Mouse (Mus musculus) olfactory bulb, adult 2 months (tissue): ENCODE measurements around the gene Ptpn1.

Experiments
- CTCF ChIP-seq: fragments of 200-500 bp; IDR thresholded peaks from 2 replicates; pipeline ENCODE4 v1.5.1; 2012; ENCODE audit warnings: low read depth, mild to moderate bottlenecking, low read length, moderate library complexity; ENCODE audit not compliant: insufficient read depth
- POLR2A ChIP-seq: fragments of 200-500 bp; IDR thresholded peaks from 2 replicates; pipeline ENCODE4 v1.6.1; 2012; ENCODE audit warnings: mild to moderate bottlenecking, low read depth, low read length, moderate library complexity; ENCODE audit not compliant: insufficient read depth

DNA sequence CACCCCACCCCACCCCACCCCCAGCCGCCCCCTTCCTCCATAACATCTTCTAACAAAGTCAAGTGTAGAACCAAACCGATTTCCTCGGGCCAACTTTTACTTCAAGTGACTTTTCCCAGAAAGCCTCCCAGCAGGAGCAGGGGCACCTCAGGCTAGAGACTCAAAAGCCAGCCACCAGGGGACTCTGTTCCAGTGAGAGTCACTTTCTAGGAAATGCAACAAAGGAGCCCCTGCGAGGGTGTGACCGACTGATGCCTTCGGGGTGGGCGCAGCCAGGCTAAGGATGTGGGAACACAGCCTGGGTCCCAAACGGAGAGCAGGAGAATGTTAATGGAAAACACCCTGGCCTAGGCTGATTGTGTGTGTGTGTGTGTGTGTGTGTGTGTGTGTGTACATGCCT lies 26.3 kb upstream of the Ptpn1 start:
- no peak for TF ChIP-seq POLR2A
- no peak for TF ChIP-seq CTCF
